Mouse (Mus musculus): ENCODE measurements around the gene Gimap7. TPM values are rescaled to one million over a fixed set of nuclear protein-coding genes. Genes with fewer than 3 reads are reported as not detected.
A peak's percentile ranks its signal among the peaks of the same experiment; 100 is the strongest.

Gimap7 gene
- total RNA-seq, 2 experiments from 2014 or later = 0.56 to 1.5 TPM

GRCm38 (mm10) chr6:48740501-48741169 is 22.2 kb downstream of the Gimap7 start:
- no peak for DNase-seq (ENCODE audit: low spot score in 2 of 2)

- DNase-seq (ENCODE audit: low spot score in 2 of 2) = no peak
Measured at GRCm38 (mm10) chr6:48741273-48741672, 22.9 kb downstream of the Gimap7 start.

GRCm38 (mm10) chr6:48741711-48742206 is 23.3 kb downstream of the Gimap7 start:
- no peak for DNase-seq (ENCODE audit: low spot score in 2 of 2)

- DNase-seq (ENCODE audit: low spot score in 2 of 2) = peak in 1 of 2 experiments; percentile 12
Measured at GRCm38 (mm10) chr6:48742422-48743351, 24.3 kb downstream of the Gimap7 start.

GRCm38 (mm10) chr6:48745490-48745889 is 27.1 kb downstream of the Gimap7 start:
- DNase-seq (ENCODE audit: low spot score in 2 of 2) = no peak

- DNase-seq (ENCODE audit: low spot score in 2 of 2) = peak; percentile 22 to 38
Measured at GRCm38 (mm10) chr6:48745959-48746889, 27.8 kb downstream of the Gimap7 start, which contains the start of gene Gimap5. TSS of gene Gimap5 (plus strand) at chr6:48746197.

GRCm38 (mm10) chr6:48747091-48747966 is 28.9 kb downstream of the Gimap7 start:
- DNase-seq (ENCODE audit: low spot score in 2 of 2) = no peak

- no peak for DNase-seq (ENCODE audit: low spot score in 2 of 2)
Measured at GRCm38 (mm10) chr6:48763567-48764270, 45.3 kb downstream of the Gimap7 start.

GRCm38 (mm10) chr6:48764496-48764895 is 46.1 kb downstream of the Gimap7 start:
- no peak for DNase-seq (ENCODE audit: low spot score in 2 of 2)

GRCm38 (mm10) chr6:48768178-48768869 is 49.9 kb downstream of the Gimap7 start:
- no peak for DNase-seq (ENCODE audit: low spot score in 2 of 2)

GRCm38 (mm10) chr6:48768933-48769332 is 50.5 kb downstream of the Gimap7 start:
- no peak for DNase-seq (ENCODE audit: low spot score in 2 of 2)

- no peak for DNase-seq (ENCODE audit: low spot score in 2 of 2)
Measured at GRCm38 (mm10) chr6:48770696-48771095, 52.3 kb downstream of the Gimap7 start, which contains the start of gene Gimap3. TSS of gene Gimap3 (minus strand) at chr6:48770851.

- DNase-seq (ENCODE audit: low spot score in 2 of 2) = peak; percentile 86
Measured at GRCm38 (mm10) chr6:48772030-48772429, 53.6 kb downstream of the Gimap7 start.

Other genes with a start within 250 kb of the Gimap7 start
- gene Atp6v0e2, start 181.0 kb upstream of the Gimap7 start, total RNA-seq (2021) = 10 to 100 TPM; 65.7 to 90.8 TPM
- gene Lrrc61, start 163.8 kb upstream of the Gimap7 start, total RNA-seq (2021) = 10 to 100 TPM; 26.5 to 34.3 TPM
- 100 to 1,000 TPM in 1 of 2 experiments, 10 to 100 TPM in 1; 55.3 to 165 TPM for gene Rarres2, start 145.8 kb upstream of the Gimap7 start, total RNA-seq (2021)
- gene Gm45021, start 129.0 kb upstream of the Gimap7 start, total RNA-seq (2021) = not detected
- 10 to 100 TPM; 67.2 to 77.6 TPM for gene Repin1, start 124.7 kb upstream of the Gimap7 start, total RNA-seq (2021)
- not detected for gene Gm44965, start 124.7 kb upstream of the Gimap7 start, total RNA-seq (2021)
- gene Zfp775, start 116.6 kb upstream of the Gimap7 start, total RNA-seq (2021) = 1 to 10 TPM; 8.2 to 9.4 TPM
- 1 to 10 TPM; 2.6 to 3.0 TPM for gene AI854703, start 91.9 kb upstream of the Gimap7 start, total RNA-seq (2021)
- 10 to 100 TPM in 1 of 2 experiments, 1 to 10 TPM in 1; 9.2 to 10.9 TPM for gene Gimap8, start 71.4 kb upstream of the Gimap7 start, total RNA-seq (2021)
- gene Gimap9, start 42.5 kb upstream of the Gimap7 start, total RNA-seq (2021) = 1 to 10 TPM; 6.3 to 7.6 TPM
- gene Gimap4, start 34.1 kb upstream of the Gimap7 start, total RNA-seq (2021) = 10 to 100 TPM; 34.4 to 46.7 TPM
- 10 to 100 TPM; 47.9 to 66.7 TPM for gene Gimap6, start 10.4 kb upstream of the Gimap7 start, total RNA-seq (2021)
- 1 to 10 TPM; 2.0 to 3.0 TPM for gene Gm28053, start within 50 bp of the Gimap7 start, total RNA-seq (2021)
- gene Gimap1, start 20.4 kb downstream of the Gimap7 start, total RNA-seq (2021) = 1 to 10 TPM; 8.8 to 8.9 TPM
- gene Gimap5, start 27.6 kb downstream of the Gimap7 start, total RNA-seq (2021) = 10 to 100 TPM; 12.1 to 12.4 TPM
- gene Gimap3, start 52.2 kb downstream of the Gimap7 start, total RNA-seq (2021) = 10 to 100 TPM in 1 of 2 experiments, 1 to 10 TPM in 1; 7.8 to 11.3 TPM
- 100 to 1,000 TPM; 277 to 350 TPM for gene Tmem176a, start 122.3 kb downstream of the Gimap7 start, total RNA-seq (2021)
- 100 to 1,000 TPM; 514 to 636 TPM for gene Tmem176b, start 122.9 kb downstream of the Gimap7 start, total RNA-seq (2021)
- not detected for gene Aoc1, start 154.3 kb downstream of the Gimap7 start, total RNA-seq (2021)
- not detected for gene 1600015I10Rik, start 211.3 kb downstream of the Gimap7 start, total RNA-seq (2021)